Mouse (Mus musculus) ES-E14 (cell line): ENCODE measurements around the gene Rom1. TPM values are rescaled to one million over a fixed set of nuclear protein-coding genes. Genes with fewer than 3 reads are reported as not detected.
A peak's percentile ranks its signal among the peaks of the same experiment; 100 is the strongest.

Experiments used
- DNase-seq: peaks from one replicate; pipeline ENCODE4 v3.0.0-alpha.2; 2013; ENCODE audit warnings: low read depth, low spot score
- H3K27ac ChIP-seq: 2 replicates; pipeline ENCODE4 v1.5.1; 2012; ENCODE audit warnings: low read depth, mild to moderate bottlenecking, low read length, moderate library complexity, mixed read lengths; ENCODE audit not compliant: poor library complexity, insufficient read depth, severe bottlenecking
- H3K36me3 ChIP-seq: 2 replicates; pipeline ENCODE4 v1.6.1; 2012; ENCODE audit warnings: mild to moderate bottlenecking, low read length, moderate library complexity, mixed read lengths; ENCODE audit not compliant: control insufficient read depth, poor library complexity, insufficient read depth, severe bottlenecking
- H3K4me1 ChIP-seq, 2 experiments: fragments of 150-350 bp in 1 of 2; sonication (generic) in 1 of 2; 2 replicates each; pipeline ENCODE4 v1.6.1; 2012; ENCODE audit warnings: low read length in 2 of 2, mild to moderate bottlenecking in 1 of 2, mixed read lengths in 1 of 2; ENCODE audit not compliant: control insufficient read depth in 2 of 2, insufficient read depth in 2 of 2, poor library complexity in 1 of 2
- H3K4me3 ChIP-seq, 2 experiments: fragments of 150-350 bp in 1 of 2; sonication (generic) in 1 of 2; 2 replicates each; pipeline ENCODE4 v1.5.1; 2012; ENCODE audit warnings: low read length in 2 of 2, low read depth in 1 of 2, mild to moderate bottlenecking in 1 of 2, mixed read lengths in 1 of 2; ENCODE audit not compliant: insufficient read depth in 1 of 2, poor library complexity in 1 of 2, severe bottlenecking in 1 of 2
- H3K9ac ChIP-seq: 2 replicates; pipeline ENCODE4 v1.6.1; 2012; ENCODE audit warnings: low read depth, mild to moderate bottlenecking, low read length, mixed read lengths; ENCODE audit not compliant: poor library complexity, insufficient read depth, severe bottlenecking
- H3K9me3 ChIP-seq: fragments of 150-350 bp; sonication (generic); 2 replicates; pipeline ENCODE4 v1.6.1; 2012; ENCODE audit warnings: low read depth, mild to moderate bottlenecking, low read length; ENCODE audit not compliant: control insufficient read depth, insufficient read depth
- CHD2 ChIP-seq: IDR thresholded peaks from 2 replicates; pipeline ENCODE4 v1.6.1; 2014; ENCODE audit warnings: mild to moderate bottlenecking, low read depth, low read length, inconsistent platforms
- HCFC1 ChIP-seq: IDR thresholded peaks from 2 replicates; pipeline ENCODE4 v1.6.1; 2012; ENCODE audit warnings: low read length, inconsistent platforms, borderline replicate concordance; ENCODE audit not compliant: insufficient read depth
- MAFK ChIP-seq: IDR thresholded peaks from 2 replicates; pipeline ENCODE4 v1.6.1; 2014; ENCODE audit warnings: mild to moderate bottlenecking, low read depth, low read length, inconsistent platforms; ENCODE audit not compliant: insufficient read depth
- ZC3H11A ChIP-seq: IDR thresholded peaks from 2 replicates; pipeline ENCODE4 v1.6.1; 2012; ENCODE audit warnings: low read depth, mild to moderate bottlenecking, inconsistent platforms, low read length, borderline replicate concordance
- ZNF384 ChIP-seq: IDR thresholded peaks from 2 replicates; pipeline ENCODE4 v1.6.1; 2012; ENCODE audit warnings: low read depth, low read length, inconsistent platforms
- in situ Hi-C, 2 experiments: fragments of 600-800 bp; cut with MboI; formaldehyde crosslinking; loops; one replicate each; pipeline ENCODE4 v1.15.1; 2025; ENCODE audit warnings: low sequenced_read_pairs in 2 of 2, inconsistent platforms in 1 of 2; ENCODE audit not compliant: unreplicated experiment in 2 of 2
- total RNA-seq: library from RNA; depleted of rRNA; stranded (reverse); fragments of 300-350 nt; gene quantifications from 2 replicates; pipeline ENCODE4 v1.2.3, GENCODE M21; 2012

The Rom1 gene
- total RNA-seq, 1 experiment, result 4.0 TPM

GRCm38 (mm10) chr19:8967893-8968292 lies 38.7 kb upstream of the Rom1 start:
- Histone ChIP-seq H3K36me3 (peaks cover 72% of the 10 kb centered on the region), H3K4me3 (peak overlapping the region; percentile 76 to 82), H3K9ac (peak overlapping the region; percentile 90), H3K9me3 (no peaks in the 10 kb centered on the region), H3K4me1 (peaks cover 0 to 10% of the 10 kb centered on the region in 2 experiments; a peak in 1 of 4 replicates), H3K27ac (peak overlapping the region; percentile 88; the same call in 1 of the 2 replicates)
- in situ Hi-C loops, result no loop called here
- TF ChIP-seq MAFK, result no peak
- no peak for TF ChIP-seq CHD2
- TF ChIP-seq ZC3H11A, result no peak
- TF ChIP-seq HCFC1, result no peak
- TF ChIP-seq ZNF384, result no peak
- DNase-seq, result no peak

GRCm38 (mm10) chr19:8967373-8967743 lies 38.2 kb upstream of the Rom1 start:
- no peak for DNase-seq
- H3K4me1 ChIP-seq, result peaks cover 0 to 10% of the 10 kb centered on the region in 2 experiments; a peak in 1 of 4 replicates
- in situ Hi-C loops, result no loop called here

GRCm38 (mm10) chr19:8966590-8967372 lies 37.6 kb upstream of the Rom1 start, which contains the start of gene Eef1g:
TSS of gene Eef1g (plus strand) at chr19:8967041.
- peaks cover 72% of the 10 kb centered on the region for H3K36me3 ChIP-seq
- in situ Hi-C loops, result no loop called here
- no peak for TF ChIP-seq CHD2
- TF ChIP-seq HCFC1, result no peak
- no peak for TF ChIP-seq ZC3H11A
- TF ChIP-seq MAFK, result no peak
- no peak for TF ChIP-seq ZNF384
- peak within 1 kb of the TSS; percentile 90 for H3K9ac ChIP-seq
- H3K9me3 ChIP-seq, result no peaks in the 10 kb centered on the region
- H3K4me3 ChIP-seq, result peak within 1 kb of the TSS; percentile 82 to 85
- H3K4me1 ChIP-seq, result peaks cover 0 to 10% of the 10 kb centered on the region in 2 experiments; a peak in 1 of 4 replicates
- peak; percentile 98 for DNase-seq
- peak within 1 kb of the TSS; percentile 97 for H3K27ac ChIP-seq

More at GRCm38 (mm10) chr19:8967373-8967743, 38.2 kb upstream of the Rom1 start:
- H3K4me3 ChIP-seq, result peak overlapping the region; percentile 76 to 82
- no peaks in the 10 kb centered on the region for H3K9me3 ChIP-seq
- TF ChIP-seq HCFC1 (no peak), ZC3H11A (no peak), MAFK (no peak), CHD2 (no peak), ZNF384 (no peak)
- peak overlapping the region; percentile 90 for H3K9ac ChIP-seq
- H3K27ac ChIP-seq, result peak overlapping the region; percentile 88
- H3K36me3 ChIP-seq, result peaks cover 72% of the 10 kb centered on the region

- in situ Hi-C loops, result no loop called here
- H3K9me3 ChIP-seq, result no peaks in the 10 kb centered on the region
- peaks cover 70% of the 10 kb centered on the region for H3K36me3 ChIP-seq
Measured at GRCm38 (mm10) chr19:8966198-8966589, 37.0 kb upstream of the Rom1 start.

More at GRCm38 (mm10) chr19:8966198-8966589, 37.0 kb upstream of the Rom1 start:
- H3K4me1 ChIP-seq, result peaks cover 0 to 9% of the 10 kb centered on the region in 2 experiments; a peak in 1 of 4 replicates
- peak overlapping the region; percentile 90 for H3K9ac ChIP-seq
- TF ChIP-seq HCFC1, result no peak
- TF ChIP-seq MAFK, result no peak
- no peak for TF ChIP-seq CHD2
- no peak for TF ChIP-seq ZC3H11A
- TF ChIP-seq ZNF384, result no peak
- peak overlapping the region; percentile 97 for H3K27ac ChIP-seq
- H3K4me3 ChIP-seq, result peak overlapping the region; percentile 74 to 85
- no peak for DNase-seq
